Mouse (Mus musculus): ENCODE results near the gene Prkca.

DNA sequence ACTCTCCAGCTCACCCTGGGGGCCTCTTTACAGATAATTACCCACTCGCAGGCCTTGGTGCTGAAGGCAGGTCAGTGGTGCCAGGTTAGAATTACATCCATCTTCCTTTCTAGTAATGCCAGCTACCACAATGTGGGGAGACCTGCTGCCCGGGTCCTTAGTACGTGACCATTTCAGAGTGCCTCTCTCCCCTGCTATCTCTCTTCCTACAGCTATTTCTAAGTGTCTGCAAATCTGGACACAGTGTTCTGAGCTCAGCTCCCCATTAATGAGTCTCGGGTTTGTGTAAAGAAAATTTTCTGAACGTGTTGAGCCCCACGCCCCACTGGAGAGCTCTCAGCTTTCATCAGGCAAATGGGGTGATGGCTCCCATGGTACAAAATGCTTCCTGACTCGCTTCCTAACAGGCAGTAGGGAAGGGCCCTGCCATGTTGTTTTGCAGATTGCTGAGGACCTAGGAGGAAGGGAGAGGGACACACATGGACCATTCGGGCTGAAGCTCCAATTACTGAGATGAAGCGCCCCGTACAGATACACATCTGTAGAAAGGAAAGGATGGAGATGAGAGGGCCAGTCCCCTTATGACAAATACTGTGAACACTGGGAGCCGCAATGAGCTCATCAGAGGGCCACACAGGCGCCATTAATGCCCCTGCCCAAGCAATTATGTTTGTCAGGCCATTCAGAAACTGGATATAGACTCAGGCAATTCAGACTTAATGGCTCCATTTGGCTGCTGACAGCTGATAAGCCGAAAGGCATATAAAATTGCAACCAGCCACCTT lies 386.0 kb downstream of the Prkca start:
- TF ChIP-seq POLR2A (IDR thresholded peaks at IDR 0.05; ENCODE audit: extremely low read depth, insufficient read depth, low read length) (no peak), CTCF (IDR thresholded peaks at IDR 0.05; ENCODE audit: extremely low read depth, insufficient read depth, low read length) (no peak)
